Mouse (Mus musculus) cerebellum, adult 9-10 months (tissue): ENCODE results near the gene Gabrb1.

Experiments used
- DNase-seq: peaks from one replicate; pipeline ENCODE4 v3.0.0; 2022

Gene Gabrb1

DNA sequence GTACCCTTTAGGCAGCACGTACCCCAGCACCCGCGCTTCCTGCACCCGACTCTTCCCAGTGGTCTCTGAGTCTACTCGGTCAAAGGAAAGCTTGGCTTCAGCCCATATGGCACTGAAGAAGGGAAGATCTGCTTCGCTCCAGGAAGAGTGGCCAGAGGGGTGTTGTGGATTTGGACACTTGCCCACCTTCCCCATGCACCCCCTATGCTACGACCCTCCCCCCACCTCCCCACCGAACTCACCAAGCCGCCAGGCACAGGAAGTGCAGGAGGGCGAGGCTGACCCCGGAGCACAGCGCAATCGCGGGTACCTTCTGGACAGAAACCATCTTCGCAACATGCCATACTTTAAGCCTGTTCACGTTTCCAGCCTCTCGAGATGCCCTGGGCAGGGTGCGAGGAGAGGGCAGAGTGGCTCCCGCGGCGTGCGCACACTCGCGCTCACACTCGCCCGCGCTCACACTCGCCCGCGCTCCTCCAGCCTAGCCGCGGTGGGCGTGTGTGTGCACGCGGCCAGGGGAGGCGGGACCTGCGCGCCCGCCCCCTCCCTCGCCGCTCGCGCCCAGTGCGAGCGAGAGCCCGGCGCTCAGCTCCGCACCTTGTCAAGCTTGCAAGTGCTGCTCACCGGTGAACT lies at the start of gene Gabrb1:
TSS of gene Gabrb1 (plus strand) at position 632 of the 633 bp plus-strand sequence.
- peak; percentile 35 for DNase-seq

DNA sequence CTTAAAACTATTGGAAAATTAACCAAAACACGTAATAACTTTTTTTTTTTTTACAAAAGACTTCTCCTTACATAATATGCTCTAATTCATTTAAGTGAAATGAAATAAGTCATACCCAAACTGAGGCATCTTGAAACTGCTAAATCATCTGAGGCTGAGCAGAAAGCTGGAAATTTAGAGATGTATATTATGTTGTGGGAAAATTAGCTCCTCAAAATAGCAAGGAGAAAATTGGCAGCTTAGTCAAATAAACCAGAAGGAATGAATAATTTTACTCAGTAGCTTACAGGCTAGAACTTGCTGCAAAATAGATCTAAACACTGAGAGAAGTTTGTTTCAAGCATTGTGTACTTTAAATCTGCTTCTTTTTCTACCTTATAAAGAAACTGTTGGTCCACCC lies 49.2 kb upstream of the Gabrb1 start:
- no peak for DNase-seq

DNA sequence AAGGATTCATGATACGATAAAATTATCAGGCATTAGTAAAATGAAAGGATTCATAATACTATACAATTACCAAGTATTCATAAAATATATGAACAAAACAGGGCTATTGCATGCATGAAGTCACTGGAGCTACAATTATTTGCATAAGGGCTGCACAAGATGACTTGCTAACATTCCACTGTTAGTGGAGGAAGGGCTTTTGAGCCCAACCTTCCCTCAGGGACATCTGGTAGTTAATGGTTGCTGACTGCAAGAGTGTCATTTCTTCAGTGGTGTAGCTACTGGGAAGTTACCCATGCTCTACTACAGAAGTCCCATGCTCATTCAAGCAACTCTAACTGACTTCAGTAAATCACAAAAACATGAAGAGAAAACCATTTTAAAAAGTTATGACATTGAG lies 43.6 kb upstream of the Gabrb1 start:
- DNase-seq = no peak

DNA sequence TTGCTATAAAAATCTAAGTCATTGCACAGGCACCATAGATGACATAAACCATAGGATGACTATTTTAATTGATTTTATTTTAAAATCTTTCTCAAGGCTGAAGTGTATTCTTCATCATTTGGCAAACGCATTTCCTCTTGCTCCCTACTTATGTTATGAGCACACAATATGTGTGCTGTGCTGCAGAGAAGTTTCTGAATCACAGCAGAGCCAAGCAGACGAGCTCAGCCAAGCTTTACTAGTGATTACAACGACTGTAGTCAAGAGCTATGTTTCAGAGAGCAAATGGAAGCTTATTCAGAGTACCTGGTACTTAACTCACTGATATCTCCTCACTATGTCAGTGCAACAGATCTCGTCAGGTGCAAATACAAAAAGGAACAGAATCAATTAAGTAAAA lies 41.2 kb upstream of the Gabrb1 start:
- DNase-seq = no peak

DNA sequence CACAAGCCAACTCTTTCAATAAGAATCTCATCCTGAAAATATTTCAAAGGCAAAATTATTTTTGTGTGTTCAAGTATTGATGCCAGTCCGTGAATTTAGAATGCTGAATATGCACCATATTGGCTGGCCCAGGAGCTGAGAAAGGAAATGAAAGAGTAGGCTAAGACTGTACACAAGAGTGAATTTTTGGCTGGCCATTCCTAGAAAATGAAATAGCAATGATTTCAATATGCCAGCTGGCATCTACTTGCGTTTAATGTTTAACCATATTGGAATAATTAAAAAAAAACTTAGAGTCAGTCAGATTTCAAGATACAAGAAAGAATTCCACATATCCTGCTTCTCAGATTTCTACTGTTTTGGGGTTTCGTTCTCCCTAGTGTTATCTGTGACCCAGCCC lies 30.1 kb upstream of the Gabrb1 start:
- no peak for DNase-seq

DNA sequence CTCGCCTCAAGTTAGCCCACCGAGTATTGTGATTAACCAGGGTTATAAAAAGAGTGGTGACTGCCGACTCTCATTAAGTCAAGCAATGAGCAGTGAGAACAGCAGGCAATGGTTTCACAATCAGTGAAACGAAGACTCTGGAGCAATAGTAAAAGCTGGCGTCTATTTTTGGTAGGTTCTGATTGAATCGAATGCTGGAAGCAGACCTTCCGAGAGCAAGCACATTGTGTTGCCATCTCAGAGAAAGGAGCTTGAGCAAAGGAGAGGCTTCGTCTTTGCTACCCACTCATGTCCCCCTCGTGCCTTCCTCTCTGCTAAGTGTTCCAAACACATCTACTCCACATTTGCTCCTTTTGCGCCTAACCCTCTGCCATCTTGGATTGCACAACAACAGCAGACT lies 18.1 kb upstream of the Gabrb1 start:
- no peak for DNase-seq

DNA sequence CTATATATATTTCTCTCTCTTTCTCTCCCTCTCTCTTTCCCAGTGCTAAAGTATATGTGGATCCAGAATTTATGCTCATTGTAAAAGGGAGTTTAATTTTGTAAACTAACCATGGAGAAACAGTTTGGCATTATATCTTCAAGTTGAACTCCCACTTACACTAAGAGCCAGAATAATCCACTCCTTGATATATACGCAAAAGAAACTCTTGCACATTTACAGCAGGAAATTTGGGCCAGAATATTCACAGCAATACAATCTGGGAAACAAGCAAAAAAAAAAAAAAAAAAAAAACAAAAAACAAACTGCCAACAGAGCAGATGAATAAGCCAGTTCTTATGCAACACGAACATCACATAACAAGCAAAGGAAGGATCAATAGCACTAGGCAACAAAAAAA lies 9.8 kb upstream of the Gabrb1 start:
- DNase-seq = no peak

DNA sequence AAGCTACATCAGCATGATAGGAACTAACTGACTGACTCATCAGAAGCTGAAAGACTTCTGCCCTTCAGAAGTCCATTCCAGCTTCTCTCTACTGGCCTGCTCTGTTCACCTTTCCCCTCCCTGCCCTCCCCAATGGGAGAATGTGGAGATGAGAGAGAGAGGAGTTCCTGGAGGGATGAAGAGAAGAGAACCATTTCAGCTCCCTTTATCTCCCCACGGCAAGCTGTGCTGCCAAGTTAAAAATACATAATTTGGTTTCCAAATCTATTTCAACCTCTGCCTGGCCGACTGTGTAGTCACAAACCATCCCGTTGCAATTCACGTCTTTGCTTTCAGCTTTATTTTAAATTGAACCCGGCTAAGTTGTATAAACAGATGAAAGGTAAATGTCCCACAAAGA lies 3.9 kb upstream of the Gabrb1 start:
- DNase-seq = no peak

DNA sequence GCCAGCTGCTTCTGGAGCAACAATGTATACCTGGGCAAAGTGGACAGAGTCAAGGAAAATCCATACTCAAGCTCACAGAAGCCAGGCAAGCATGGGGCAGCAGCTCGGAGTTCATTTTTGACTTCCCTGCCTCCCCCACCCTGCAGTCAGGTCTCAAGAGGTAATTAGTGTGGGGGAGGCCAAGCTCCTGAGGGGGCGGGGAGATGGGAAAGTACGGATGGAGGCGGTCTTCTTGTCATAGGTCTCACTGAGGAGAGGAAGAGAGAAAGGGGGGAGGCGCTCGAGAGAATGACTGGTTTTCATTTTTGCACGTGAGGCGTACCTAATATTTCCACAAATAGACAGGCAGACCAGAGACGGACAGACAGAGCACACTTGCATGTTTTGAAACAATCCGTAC lies 1.1 kb upstream of the Gabrb1 start:
- DNase-seq = peak; percentile 39

DNA sequence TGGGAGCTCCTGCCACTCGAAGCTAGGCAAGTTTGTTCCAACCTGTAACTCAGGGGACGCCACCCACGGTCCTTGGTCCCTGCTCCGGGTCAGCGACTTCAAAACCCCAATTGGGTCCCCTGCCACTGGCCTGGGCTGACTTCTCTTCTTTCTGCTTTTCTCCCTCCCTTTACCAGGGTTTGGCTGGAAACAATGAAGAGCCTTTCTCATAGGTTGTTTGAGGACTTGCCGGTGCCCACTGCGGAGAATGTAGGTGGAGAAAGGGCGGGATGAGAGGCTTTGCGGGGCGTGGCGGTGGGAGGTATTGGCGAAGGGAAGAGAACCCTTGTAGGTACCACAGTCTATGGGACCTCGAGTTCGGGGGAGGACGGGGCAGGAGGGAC lies 193 bp downstream of the Gabrb1 start, which contains the start of gene Gabra4:
TSS of gene Gabra4 (minus strand) at position 194 of the 383 bp plus-strand sequence.
- peak; percentile 35 for DNase-seq

DNA sequence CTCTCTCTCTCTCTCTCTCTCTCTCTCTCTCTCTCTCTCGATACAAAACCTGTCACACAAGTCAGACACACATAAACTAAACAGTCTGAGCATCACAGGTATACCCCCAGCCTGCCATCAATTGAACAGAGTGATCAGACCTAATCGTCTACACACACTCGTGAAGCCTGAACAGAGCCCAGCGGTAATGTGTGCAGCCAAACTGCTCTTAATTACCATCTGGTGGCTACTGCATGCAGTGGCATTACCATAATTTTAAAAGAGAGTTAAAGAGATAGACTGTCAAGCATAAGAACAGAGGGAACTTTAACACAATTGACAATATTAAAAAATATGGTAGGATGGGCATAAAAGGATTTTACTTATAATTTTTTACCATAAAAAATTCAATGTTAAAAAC lies 7.7 kb downstream of the Gabrb1 start:
- DNase-seq = no peak

DNA sequence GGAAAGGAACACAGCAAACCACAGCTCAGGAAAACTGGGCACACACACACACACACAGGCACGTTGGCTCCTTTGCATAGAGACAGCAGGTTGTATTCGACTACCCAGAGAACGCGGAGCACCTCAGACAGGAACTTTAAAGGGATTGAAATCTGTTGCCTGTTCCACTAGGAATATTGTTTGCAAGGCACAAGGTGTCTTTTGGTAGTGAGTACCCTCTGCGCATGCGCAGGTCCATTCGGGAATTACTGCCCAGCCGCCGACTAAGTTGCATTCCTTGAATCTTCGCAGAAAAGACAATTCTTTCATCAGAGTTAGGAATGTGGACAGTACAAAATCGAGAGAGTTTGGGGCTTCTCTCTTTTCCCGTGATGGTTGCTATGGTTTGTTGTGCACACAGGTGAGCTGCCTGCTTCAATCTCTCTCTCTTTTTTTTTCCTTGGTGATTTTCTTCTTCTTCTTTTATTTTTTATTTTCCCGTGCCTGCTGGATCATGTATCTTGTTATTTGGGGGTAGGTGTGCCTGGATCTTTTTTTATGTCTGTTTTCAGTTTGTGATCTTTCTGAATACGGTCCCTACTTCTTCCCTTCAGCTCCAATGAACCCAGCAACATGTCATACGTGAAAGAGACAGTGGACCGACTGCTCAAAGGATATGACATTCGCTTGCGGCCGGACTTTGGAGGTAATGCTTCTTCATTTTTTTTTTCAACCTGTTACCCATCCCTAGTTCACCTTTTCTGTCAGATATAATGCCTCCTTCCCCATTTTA lies 42.0 kb downstream of the Gabrb1 start:
- DNase-seq = peak; percentile 67

DNA sequence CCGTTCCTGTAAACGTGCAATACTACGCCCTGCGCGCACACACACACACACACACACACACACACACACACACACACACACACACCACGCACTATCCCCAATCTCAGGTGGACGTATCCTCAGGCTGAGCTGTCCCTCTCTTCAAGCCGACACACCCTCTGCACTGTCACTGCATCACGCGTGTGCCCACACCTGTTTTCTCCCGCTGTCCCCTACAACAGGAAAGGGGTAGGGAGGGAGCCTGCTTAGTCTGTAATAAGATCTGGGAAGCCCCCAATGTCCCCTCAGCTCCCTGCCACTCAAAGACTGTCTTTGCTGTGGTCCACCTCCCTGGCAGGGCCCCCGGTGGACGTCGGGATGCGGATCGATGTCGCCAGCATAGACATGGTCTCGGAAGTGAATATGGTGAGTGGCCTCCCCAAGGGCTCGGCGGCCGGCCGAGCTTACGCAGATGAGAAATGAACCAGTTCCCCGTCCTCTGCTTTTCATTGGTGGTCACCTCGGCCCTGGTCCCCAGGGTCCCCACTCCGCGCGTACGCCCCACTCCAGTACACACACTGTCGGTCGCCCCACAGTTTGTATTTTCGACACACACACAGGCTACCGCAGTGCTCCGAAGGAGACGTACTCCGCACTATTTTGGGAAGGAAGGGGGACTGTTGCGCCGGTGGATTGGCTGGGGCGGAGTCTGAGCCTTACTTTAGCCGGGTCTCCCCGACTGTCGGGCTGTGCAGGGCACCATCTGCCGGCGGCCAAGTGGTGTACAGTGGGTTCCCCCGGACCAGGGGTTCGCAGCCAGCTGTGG lies 42.8 kb downstream of the Gabrb1 start:
- DNase-seq = peak; percentile 53

DNA sequence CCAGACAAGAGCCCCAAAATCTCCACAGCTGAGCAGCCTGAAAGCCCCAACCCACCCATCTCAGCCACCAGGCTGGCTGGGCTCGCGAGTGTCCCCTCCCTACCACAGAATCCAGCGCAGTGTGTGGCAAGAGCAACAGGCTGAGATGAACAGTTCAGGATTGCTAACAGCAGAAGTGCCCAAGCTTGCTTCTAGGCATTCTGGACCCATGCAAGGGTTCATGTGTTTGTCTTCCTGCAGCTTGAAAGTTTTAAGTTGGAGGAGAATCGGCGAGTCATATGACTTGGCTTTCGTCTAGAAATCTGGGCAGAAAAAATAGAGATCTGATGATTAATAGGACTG lies 43.3 kb downstream of the Gabrb1 start:
- DNase-seq = no peak

DNA sequence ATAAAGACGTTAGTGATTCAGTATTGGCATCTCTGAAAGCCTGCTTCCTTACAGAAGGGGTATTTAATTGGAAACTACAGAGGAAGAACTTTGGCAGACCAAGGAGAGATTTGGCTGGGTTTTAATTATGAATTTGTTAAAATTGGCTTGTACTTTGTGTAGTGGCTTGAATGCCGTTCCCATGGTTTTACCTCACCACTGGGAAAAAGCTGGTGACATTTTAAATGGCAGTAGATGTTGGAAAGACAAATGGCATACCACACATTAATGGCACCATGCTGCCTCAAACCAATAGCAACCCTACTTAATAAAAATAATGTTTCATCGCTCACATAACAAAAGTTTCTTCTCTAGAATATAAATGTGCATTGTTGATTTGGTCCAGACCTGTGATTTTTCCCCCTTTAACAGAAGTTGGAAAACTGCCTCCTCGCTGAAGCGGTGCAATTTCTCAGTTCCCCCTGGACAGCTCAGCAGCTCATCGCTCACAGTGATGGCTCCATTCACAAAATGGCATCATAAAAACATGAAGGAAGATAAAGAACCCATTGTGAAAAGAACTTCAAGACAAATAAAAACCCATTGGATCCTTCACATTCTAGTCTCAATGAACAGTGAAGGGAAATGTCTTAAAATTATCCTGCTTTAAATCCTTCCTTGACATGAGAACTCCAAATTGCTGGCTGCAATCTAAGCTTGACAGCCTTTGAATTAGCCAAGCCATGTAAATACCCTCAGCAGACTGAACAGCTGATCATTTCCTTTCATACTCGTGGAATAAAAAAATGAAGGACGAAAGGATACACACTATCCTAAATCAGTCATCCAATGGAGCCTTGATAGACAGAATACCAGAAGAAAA lies 75.2 kb downstream of the Gabrb1 start:
- DNase-seq = peak; percentile 33

DNA sequence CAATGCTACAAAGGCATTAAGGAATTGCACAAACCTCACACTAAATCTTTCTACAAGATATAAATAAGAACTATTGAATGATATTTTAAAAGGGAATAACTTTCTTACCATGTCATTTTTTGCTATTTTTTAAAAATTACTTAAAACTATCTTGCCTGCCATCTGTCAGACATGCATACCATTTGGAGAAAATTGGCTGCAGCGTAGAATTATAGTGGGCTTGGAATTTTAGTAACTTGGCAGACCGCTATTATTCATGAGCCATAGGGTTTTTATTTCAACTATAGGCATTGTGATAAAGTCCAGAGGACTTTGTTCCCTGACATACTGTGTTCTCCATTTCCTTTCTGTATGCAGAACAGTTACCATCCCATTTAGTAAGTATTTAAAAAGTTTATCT lies 89.5 kb downstream of the Gabrb1 start:
- DNase-seq = no peak

DNA sequence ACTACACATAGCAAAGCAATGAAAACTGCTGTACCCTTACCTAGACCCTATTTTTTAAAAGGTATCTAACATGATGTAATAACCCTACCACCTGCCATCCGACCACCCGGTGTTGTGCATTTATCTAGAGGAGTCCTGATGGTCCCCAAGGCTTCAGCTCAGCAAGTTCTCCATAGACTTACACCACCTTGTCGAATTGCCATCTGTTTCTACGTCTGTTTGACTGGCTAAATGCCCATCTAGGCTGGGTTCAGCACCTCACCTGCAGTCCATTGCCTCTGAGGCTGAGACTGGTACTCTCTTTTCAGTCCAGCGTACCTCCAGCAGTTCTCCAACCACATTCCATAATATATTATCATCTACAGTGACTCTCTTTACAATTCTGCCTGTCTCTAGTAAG lies 96.1 kb downstream of the Gabrb1 start:
- DNase-seq = peak; percentile 91

DNA sequence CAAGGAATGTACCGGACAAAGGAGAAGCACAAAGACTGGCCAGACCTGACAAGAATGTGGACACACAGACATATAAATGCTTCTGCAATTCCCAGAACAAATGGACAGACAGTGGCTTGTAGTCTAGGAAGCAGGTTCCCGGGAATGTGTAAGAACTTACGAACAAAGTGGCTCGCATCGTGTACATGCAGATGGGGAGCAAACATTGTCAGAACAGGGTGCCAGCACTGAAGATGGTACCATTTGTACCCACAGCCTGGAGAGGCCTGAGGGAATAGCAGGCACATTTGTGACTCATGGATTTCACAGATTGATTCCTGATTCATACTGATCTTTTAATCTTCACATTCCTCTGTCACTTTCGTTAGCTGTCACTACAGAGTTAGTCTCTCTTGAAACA lies 103.2 kb downstream of the Gabrb1 start:
- DNase-seq = no peak

DNA sequence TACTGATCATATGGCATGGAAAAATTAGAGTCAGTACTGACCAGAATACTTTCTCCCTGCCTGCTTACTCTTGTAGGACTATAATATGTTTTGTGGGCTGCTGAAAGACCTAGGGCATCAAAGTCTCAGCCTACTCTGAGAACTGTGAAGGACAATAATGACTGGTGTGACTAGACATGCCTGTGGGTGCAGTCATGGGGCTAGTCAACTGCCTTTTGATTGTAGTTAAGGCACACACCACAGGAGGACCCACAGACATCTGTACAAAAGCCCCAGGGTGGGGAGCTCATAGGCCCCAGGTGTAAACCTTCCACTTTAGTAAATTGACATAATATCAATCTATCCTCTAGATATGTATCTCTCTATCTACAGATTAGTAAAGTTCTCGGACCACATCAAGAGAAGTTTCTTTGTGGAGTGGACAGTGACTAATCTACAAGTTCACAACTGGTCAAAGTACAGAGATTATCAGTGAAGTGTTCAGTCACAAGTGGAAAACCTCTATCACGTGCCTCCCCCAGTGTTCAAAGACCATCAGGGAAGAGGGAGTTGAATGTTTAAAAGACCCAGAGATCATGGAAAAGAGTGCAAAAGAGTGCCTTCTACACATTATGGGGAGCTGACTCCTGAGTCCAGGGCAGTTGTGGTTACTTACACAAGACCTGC lies 123.7 kb downstream of the Gabrb1 start:
- DNase-seq = no peak

DNA sequence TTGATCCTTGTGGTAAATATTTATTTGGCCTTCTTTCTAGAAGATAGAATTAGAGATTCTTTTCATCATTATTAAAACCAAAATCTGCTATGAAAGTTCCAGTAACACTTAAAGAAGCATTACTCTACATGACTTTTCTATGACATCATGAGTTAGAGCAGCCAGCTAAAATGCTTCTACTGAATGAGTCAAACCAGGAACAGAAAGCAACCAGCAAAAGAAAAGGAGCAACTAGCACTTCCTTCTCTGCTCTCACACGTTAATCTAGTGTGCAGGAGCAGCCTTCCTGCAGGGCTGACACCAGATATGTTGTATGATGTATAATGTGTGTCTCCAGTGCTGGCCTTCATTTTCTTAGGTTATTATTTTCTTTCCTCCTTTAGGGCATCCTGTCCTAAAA lies 164.9 kb downstream of the Gabrb1 start:
- DNase-seq = no peak

DNA sequence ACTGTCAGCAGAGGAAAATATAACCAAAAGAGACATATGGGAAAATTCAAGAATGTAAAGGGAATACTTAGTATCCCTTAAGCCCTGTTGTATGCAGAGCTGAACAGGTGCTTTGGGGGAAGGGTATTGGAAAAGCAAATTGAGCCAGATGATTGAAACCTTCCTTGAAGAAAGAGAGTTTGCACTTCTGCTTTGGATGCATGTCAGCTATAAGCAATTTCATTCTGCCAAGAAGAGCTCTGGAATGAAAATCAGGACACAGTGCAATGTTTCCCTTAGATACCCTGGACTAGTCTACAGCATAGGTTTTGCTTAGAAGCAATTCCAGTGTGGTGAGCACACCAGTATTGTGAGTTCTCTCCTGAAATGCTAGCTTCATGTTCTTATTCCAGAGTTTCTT lies 170.4 kb downstream of the Gabrb1 start:
- DNase-seq = no peak

DNA sequence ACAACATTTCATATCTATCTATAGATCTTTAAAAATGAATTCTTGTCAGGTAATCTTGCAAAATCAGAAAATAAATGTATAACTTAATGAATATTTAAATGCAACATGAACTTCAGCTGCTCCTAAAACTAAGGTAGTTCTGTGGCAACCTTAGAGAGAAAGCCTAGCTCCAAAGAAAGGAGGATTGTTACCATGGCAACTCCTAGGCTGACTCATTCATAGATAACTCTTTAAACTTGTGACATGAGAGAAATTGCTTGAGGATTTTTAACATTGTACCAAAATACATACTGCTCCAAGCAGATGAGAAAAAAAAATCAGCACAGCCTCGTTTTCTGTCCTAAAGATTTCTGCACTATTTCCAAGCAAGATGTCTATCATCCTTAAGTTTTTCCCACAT lies 171.1 kb downstream of the Gabrb1 start:
- no peak for DNase-seq

DNA sequence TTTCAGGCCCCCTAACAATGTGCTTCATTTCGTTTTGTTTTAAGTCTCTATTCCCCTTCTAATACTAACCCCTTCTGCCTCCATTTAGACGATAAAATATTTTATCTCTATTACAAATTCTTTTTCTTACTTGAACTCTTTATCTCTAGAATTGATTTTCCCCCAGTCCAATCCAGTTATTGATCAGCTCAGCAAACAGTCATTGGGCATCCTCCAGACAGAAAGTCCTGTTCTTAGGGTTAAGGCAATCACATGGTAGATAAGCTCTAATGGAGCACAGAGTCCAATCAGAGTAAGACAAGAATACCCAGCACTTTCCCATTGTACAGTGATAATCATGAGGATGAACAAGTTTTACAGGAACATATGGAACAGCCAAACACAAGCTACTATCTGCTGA lies 172.4 kb downstream of the Gabrb1 start:
- no peak for DNase-seq
